ENCODE assay signal across 8 mouse cellular contexts in the genomic region with DNA sequence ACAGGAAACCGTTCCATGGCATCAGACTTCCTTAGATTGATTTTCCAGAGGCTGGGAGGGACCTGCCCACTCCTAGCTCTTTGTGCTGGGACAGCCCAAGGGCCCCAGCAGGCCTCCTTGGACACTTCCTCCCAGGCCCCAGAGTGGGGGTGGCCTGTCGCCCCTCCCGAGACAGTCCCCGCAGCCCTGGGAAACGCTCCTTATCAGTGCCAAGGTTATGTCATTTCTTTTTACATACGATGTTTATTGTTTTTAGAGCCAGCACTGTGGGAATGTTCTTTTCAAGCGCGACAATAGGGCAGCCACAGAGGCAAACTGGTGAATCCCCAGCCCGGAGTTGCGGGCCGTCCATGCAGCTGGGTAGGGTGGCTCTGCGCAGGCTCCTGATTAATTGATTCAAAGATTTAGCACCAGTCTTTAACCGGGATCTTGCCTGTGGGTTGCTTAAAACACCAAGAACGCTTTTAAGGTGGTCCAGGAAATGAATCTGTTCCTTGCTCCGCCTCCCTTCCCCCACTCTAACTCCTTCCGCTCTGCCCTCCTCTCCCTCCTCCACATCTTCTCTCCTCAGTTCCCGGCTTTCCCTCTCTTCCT.
DNase-seq lines count a peak whose midpoint lies in the region; ATAC-seq lines count a peak whose summit lies in the region.

No protein-coding gene starts in this region.

- peak overlapping the region; percentile 36 for H3K4me3 ChIP-seq in embryonic facial prominence, embryonic 14.5 days (ENCODE audit: low read depth, low read length)
- H3K4me3 ChIP-seq in heart, embryonic 13.5 days = peak overlapping the region; percentile 38
- peak overlapping the region; percentile 25 for H3K4me3 ChIP-seq in kidney, embryonic 14.5 days (ENCODE audit: low read length)
- no peak overlapping the region for H3K4me3 ChIP-seq in liver, embryonic 16.5 days (ENCODE audit: low read depth, low read length)
- peak overlapping the region; percentile 29 for H3K4me3 ChIP-seq in neural tube, embryonic 14.5 days (ENCODE audit: low read depth, low read length)

- 3% methylated on average over 17 of the region's 17 CpGs for WGBS in embryonic facial prominence, embryonic 14.5 days
- 4% methylated on average over 16 of the region's 17 CpGs for WGBS in heart, embryonic 13.5 days
- 1% methylated on average over 17 of the region's 17 CpGs for WGBS in kidney, embryonic 14.5 days
- WGBS in liver, embryonic 16.5 days (ENCODE audit: insufficient replicate concordance) = 10% methylated on average over 17 of the region's 17 CpGs
- WGBS in neural tube, embryonic 14.5 days = 2% methylated on average over 17 of the region's 17 CpGs

- H3K27ac ChIP-seq in embryonic facial prominence, embryonic 14.5 days (replicated peaks; ENCODE audit: low read depth, low read length) = peak overlapping the region; percentile 44; the same call in 1 of the 2 replicates
- peak overlapping the region; percentile 75 for H3K27ac ChIP-seq in heart, embryonic 13.5 days (replicated peaks)
- H3K27ac ChIP-seq in kidney, embryonic 14.5 days (ENCODE audit: low read depth, low read length) = peak overlapping the region; percentile 69
- H3K27ac ChIP-seq in liver, embryonic 16.5 days (ENCODE audit: low read length) = no peak overlapping the region
- peak overlapping the region; percentile 64; the same call in 1 of the 2 replicates for H3K27ac ChIP-seq in neural tube, embryonic 14.5 days (ENCODE audit: low read depth, low read length)

- ATAC-seq in embryonic facial prominence, embryonic 14.5 days (ENCODE audit: low read depth) = peak; percentile 69; the same call in 1 of the 2 replicates
- ATAC-seq in heart, embryonic 13.5 days (ENCODE audit: extremely low read depth, insufficient number of reproducible peaks, low FRiP score, low TSS enrichment) = peak; percentile 69; the same call in 1 of the 2 replicates
- ATAC-seq in kidney, embryonic 14.5 days (ENCODE audit: low FRiP score, low TSS enrichment) = peak; percentile 87
- ATAC-seq in liver, embryonic 16.5 days (ENCODE audit: low read depth) = peak; percentile 76
- peak; percentile 86 for ATAC-seq in neural tube, embryonic 14.5 days (ENCODE audit: low read depth)

- H3K36me3 ChIP-seq in embryonic facial prominence, embryonic 14.5 days (ENCODE audit: control insufficient read depth, insufficient read depth, low read length) = no peaks in the 10 kb centered on the region
- H3K36me3 ChIP-seq in heart, embryonic 13.5 days = no peaks in the 10 kb centered on the region
- no peaks in the 10 kb centered on the region for H3K36me3 ChIP-seq in kidney, embryonic 14.5 days (ENCODE audit: control insufficient read depth, insufficient read depth, low read length)
- no peaks in the 10 kb centered on the region for H3K36me3 ChIP-seq in liver, embryonic 16.5 days (ENCODE audit: control insufficient read depth, insufficient read depth)
- H3K36me3 ChIP-seq in neural tube, embryonic 14.5 days (ENCODE audit: control insufficient read depth, insufficient read depth, low read length) = no peaks in the 10 kb centered on the region

- DNase-seq in cerebellum, postnatal 25 days = peak; percentile 17 to 29
- DNase-seq in cerebellum, adult 11-12 months = no peak
- DNase-seq in embryonic facial prominence, embryonic 14.5 days (ENCODE audit: low spot score) = peak; percentile 57
- no peak for DNase-seq in thymus, adult 18-20 months

- no peaks in the 10 kb centered on the region for H3K27me3 ChIP-seq in embryonic facial prominence, embryonic 14.5 days (replicated peaks; ENCODE audit: control insufficient read depth, insufficient read depth, low read length)
- H3K27me3 ChIP-seq in heart, embryonic 13.5 days (replicated peaks) = no peaks in the 10 kb centered on the region
- no peaks in the 10 kb centered on the region for H3K27me3 ChIP-seq in kidney, embryonic 14.5 days (ENCODE audit: control insufficient read depth, insufficient read depth, low read length)
- H3K27me3 ChIP-seq in liver, embryonic 16.5 days (ENCODE audit: control insufficient read depth, insufficient read depth, low read depth, low read length) = peaks cover 3% of the 10 kb centered on the region
- H3K27me3 ChIP-seq in neural tube, embryonic 14.5 days (ENCODE audit: control insufficient read depth, insufficient read depth, low read length) = no peaks in the 10 kb centered on the region

- peak overlapping the region; percentile 59 for H3K9ac ChIP-seq in embryonic facial prominence, embryonic 14.5 days (ENCODE audit: low read depth, low read length)
- peak overlapping the region; percentile 76 for H3K9ac ChIP-seq in heart, embryonic 13.5 days
- H3K9ac ChIP-seq in kidney, embryonic 14.5 days (ENCODE audit: low read depth, low read length) = peak overlapping the region; percentile 44; the same call in 1 of the 2 replicates
- no peak overlapping the region for H3K9ac ChIP-seq in liver, embryonic 16.5 days (ENCODE audit: low read depth, low read length)
- H3K9ac ChIP-seq in neural tube, embryonic 14.5 days (replicated peaks; ENCODE audit: low read depth, low read length) = peak overlapping the region; percentile 53; the same call in 1 of the 2 replicates

- H3K4me2 ChIP-seq in embryonic facial prominence, embryonic 14.5 days (ENCODE audit: low read depth, low read length) = peak overlapping the region; percentile 61
- peak overlapping the region; percentile 65 for H3K4me2 ChIP-seq in heart, embryonic 13.5 days
- peak overlapping the region; percentile 49 for H3K4me2 ChIP-seq in kidney, embryonic 14.5 days (replicated peaks; ENCODE audit: low read depth, low read length)
- H3K4me2 ChIP-seq in liver, embryonic 16.5 days (ENCODE audit: low read depth, low read length) = peak overlapping the region; percentile 26; the same call in 1 of the 2 replicates
- peak overlapping the region; percentile 68 for H3K4me2 ChIP-seq in neural tube, embryonic 14.5 days (ENCODE audit: low read depth, low read length)

- H3K4me1 ChIP-seq in embryonic facial prominence, embryonic 14.5 days (ENCODE audit: control insufficient read depth, insufficient read depth, low read length) = peaks cover 31% of the 10 kb centered on the region
- peaks cover 39% of the 10 kb centered on the region for H3K4me1 ChIP-seq in heart, embryonic 13.5 days
- peaks cover 41% of the 10 kb centered on the region for H3K4me1 ChIP-seq in kidney, embryonic 14.5 days (ENCODE audit: control insufficient read depth, insufficient read depth, low read length)
- H3K4me1 ChIP-seq in liver, embryonic 16.5 days (ENCODE audit: control insufficient read depth, low read depth, low read length) = no peaks in the 10 kb centered on the region; the same call in 1 of the 2 replicates
- H3K4me1 ChIP-seq in neural tube, embryonic 14.5 days (ENCODE audit: control insufficient read depth, insufficient read depth, low read length) = peaks cover 27% of the 10 kb centered on the region

- no peaks in the 10 kb centered on the region for H3K9me3 ChIP-seq in embryonic facial prominence, embryonic 14.5 days (ENCODE audit: control insufficient read depth, low read length)
- H3K9me3 ChIP-seq in heart, embryonic 13.5 days = no peaks in the 10 kb centered on the region
- no peaks in the 10 kb centered on the region for H3K9me3 ChIP-seq in kidney, embryonic 14.5 days (ENCODE audit: control insufficient read depth, low read length)
- no peaks in the 10 kb centered on the region for H3K9me3 ChIP-seq in liver, embryonic 16.5 days (replicated peaks; ENCODE audit: control insufficient read depth, low read length)
- no peaks in the 10 kb centered on the region for H3K9me3 ChIP-seq in neural tube, embryonic 14.5 days (ENCODE audit: control insufficient read depth, low read length)

Comparison
In these comparisons a context has a peak if more than half of its experiments do, and no peak if none do; other contexts are left out.
1. DNase-seq: peak in cerebellum, postnatal 25 days (2 of 2) and embryonic facial prominence, embryonic 14.5 days (single experiment); none in cerebellum, adult 11-12 months (single experiment) and thymus, adult 18-20 months (0 of 2).
2. Peak in every context shown above with its lines, with median percentiles within 50 percentile points of each other: ATAC-seq and H3K4me2 ChIP-seq.